Mouse (Mus musculus): ENCODE measurements around the gene Slc7a7. TPM values are rescaled to one million over a fixed set of nuclear protein-coding genes. Genes with fewer than 3 reads are reported as not detected.

Gene Slc7a7
- polyA plus RNA-seq, 1 experiment from 2014 or later = 6.2 TPM

DNA sequence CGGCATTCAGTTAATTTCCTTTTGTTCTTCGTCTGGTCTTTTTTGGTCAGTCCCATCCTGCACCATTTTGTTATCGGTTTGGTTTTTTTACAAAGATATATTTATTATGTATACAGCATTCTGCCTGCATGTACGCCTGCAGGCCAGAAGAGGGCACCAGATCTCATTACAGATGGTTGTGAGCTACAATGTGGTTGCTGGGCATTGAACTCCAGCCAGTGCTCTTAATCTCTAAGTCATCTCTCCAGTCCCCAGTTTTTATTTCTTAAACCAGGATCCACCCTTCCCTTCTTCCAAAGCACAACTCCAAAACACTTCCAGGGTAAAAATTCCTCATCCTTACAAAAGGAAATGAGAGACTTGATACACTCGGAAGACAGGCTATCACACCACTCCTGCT, 5.8 kb upstream of the Slc7a7 start:
- H3K27me3 ChIP-seq (replicated peaks) = no peaks in the 10 kb centered on the region
- H3K27ac ChIP-seq (replicated peaks) = no peak overlapping the region
- H3K4me1 ChIP-seq = peaks cover 23% of the 10 kb centered on the region
- WGBS = 59% methylated on average over 5 of the region's 5 CpGs
- H3K36me3 ChIP-seq = 0 out of 2 replicates have a peak, but pooled peaks cover under 1% of the 10 kb centered on the region
- H3K4me3 ChIP-seq (replicated peaks) = no peak overlapping the region
- H3K4me2 ChIP-seq = no peak overlapping the region
- H3K9me3 ChIP-seq (replicated peaks) = no peaks in the 10 kb centered on the region; the same call in 1 of the 2 replicates
- no peak overlapping the region for H3K9ac ChIP-seq (replicated peaks)
- no peak for ATAC-seq (ENCODE audit: low FRiP score)

DNA sequence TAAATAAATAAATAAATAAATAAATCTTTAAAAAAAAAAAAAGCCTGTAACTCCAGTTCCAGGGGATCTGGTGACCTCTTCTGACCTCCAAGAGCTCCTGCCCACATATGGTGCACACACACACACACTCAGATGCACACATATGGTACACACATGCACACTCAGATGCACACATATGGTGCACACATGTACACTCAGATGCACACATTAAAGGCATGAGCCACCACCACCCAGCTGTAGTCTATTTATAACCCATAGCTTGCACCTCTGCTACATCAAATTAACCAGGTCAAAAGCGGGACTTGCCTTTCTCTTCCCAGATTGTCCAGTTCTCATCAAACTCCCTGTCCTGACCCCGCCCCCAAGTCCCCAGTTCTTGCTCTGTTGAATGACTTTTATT, 3.4 kb upstream of the Slc7a7 start:
- Histone ChIP-seq H3K4me2 (no peak overlapping the region), H3K9ac (replicated peaks) (no peak overlapping the region), H3K27ac (replicated peaks) (no peak overlapping the region), H3K36me3 (no peaks in the 10 kb centered on the region), H3K4me1 (peaks cover 13% of the 10 kb centered on the region), H3K9me3 (replicated peaks) (no peaks in the 10 kb centered on the region; the same call in 1 of the 2 replicates), H3K27me3 (replicated peaks) (peaks cover 11% of the 10 kb centered on the region), H3K4me3 (replicated peaks) (no peak overlapping the region)
- WGBS = 90% methylated on average over 2 of the region's 2 CpGs
- ATAC-seq (ENCODE audit: low FRiP score) = no peak

DNA sequence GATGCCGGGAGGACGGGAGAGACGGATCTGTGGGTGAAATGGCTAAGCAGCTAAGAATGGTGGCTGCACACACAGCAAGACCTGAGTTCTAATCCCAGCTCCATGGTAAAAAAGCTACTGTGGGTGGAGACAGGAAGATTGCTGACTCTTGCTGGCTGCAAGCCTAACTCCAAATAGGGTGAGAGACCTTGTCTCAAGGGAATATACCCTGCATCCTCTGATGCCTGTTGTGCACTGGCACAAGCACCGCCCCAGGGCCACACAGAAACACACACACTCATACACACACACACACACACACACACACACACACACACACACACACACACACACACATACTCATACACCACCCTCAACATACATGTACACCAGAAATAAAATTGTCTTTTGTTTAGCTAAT, 750 bp downstream of the Slc7a7 start:
- H3K36me3 ChIP-seq = no peaks in the 10 kb centered on the region
- H3K4me1 ChIP-seq = peaks cover 16% of the 10 kb centered on the region; the same call in 1 of the 2 replicates
- H3K27me3 ChIP-seq (replicated peaks) = peaks cover 28% of the 10 kb centered on the region
- WGBS = 64% methylated on average over 4 of the region's 4 CpGs
- no peak for ATAC-seq (ENCODE audit: low FRiP score)
- H3K9me3 ChIP-seq (replicated peaks) = no peaks in the 10 kb centered on the region
- no peak overlapping the region for H3K27ac ChIP-seq (replicated peaks)
- H3K4me2 ChIP-seq = no peak overlapping the region
- no peak overlapping the region for H3K4me3 ChIP-seq (replicated peaks)
- no peak overlapping the region for H3K9ac ChIP-seq (replicated peaks)

DNA sequence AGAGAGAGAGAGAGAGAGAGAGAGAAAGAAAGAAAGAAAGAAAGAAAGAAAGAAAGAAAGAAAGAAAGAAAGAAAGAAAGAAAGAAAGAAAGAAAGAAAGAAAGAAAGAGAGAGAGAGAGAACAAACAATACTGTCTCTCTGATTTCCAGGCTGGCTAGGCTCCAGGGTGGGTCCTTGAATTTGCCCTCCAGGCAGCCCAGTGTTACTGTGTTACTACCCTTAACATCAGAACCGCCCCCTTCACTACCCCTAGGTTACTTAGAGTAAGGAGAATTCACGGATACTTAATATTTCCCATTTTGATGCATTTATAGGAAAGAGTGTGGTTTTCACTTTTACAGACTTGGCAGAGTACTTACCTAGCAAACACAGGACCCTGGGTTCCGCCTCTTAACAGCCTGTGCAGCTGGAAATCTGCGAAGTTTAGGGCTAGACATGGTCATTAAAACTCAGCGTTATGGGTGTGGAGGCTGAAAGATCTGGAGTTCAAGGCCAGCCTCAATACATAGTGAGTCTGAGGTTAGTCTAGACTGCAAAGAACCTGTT, 1.3 kb downstream of the Slc7a7 start:
- Histone ChIP-seq H3K4me2 (no peak overlapping the region), H3K9ac (replicated peaks) (no peak overlapping the region), H3K4me3 (replicated peaks) (no peak overlapping the region), H3K27me3 (replicated peaks) (peaks cover 28% of the 10 kb centered on the region), H3K36me3 (no peaks in the 10 kb centered on the region), H3K27ac (replicated peaks) (no peak overlapping the region), H3K4me1 (peaks cover 16% of the 10 kb centered on the region; the same call in 1 of the 2 replicates), H3K9me3 (replicated peaks) (no peaks in the 10 kb centered on the region)
- WGBS = 34% methylated on average over 5 of the region's 5 CpGs
- ATAC-seq (ENCODE audit: low FRiP score) = no peak

- WGBS = 11% methylated on average over 13 of the region's 13 CpGs
- H3K4me3 ChIP-seq (replicated peaks) = no peak overlapping the region
- no peak for ATAC-seq (ENCODE audit: low FRiP score)
- H3K36me3 ChIP-seq = no peaks in the 10 kb centered on the region
- H3K27ac ChIP-seq (replicated peaks) = no peak overlapping the region
- peaks cover 28% of the 10 kb centered on the region for H3K27me3 ChIP-seq (replicated peaks)
- no peak overlapping the region for H3K9ac ChIP-seq (replicated peaks)
- peaks cover 16% of the 10 kb centered on the region; the same call in 1 of the 2 replicates for H3K4me1 ChIP-seq
- no peaks in the 10 kb centered on the region for H3K9me3 ChIP-seq (replicated peaks)
- H3K4me2 ChIP-seq = no peak overlapping the region
Observed at GRCm38 (mm10) chr14:54415241-54416020, 2.1 kb downstream of the Slc7a7 start.

DNA sequence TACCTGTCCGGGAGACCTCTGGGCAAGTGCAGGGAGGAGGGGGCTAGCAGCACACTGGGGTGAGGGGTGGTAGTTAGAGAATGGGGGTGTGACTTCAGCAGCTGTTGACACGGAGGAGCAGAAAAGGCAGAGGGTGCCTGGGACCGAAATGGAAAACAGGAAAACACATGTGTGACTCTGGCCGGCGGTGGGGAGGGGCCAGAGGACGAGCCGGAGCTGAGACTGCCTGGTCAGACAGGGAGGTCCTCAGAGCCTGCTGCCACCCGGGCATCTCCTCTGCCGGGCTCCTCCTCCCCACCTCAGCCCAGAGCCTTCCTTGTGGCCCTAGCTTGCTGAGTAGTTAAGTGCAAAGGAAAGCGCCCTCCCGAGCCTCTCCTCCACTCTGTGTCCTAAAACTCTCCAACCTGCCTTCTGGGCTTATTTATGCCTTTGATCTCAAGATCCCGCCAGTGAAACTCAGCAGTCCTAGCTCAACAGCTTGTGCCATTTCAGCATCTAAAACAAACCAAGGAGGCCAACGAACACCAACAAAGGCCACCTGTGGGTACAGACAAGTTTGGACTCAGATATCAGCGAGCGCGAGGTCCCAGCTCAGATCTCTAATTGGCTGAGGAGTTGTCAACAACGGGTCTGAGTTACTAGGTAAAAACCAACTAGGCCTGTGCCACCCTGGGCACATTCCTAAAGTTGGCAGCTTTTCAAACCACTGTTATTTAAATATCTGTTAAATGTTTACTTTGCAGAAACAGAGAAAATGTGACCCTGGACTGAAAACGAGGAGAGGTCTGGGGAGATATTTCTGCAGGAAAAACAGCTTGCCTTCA, 3.5 kb downstream of the Slc7a7 start:
- Histone ChIP-seq H3K4me1 (peaks cover 22% of the 10 kb centered on the region), H3K27me3 (replicated peaks) (peaks cover 28% of the 10 kb centered on the region), H3K9ac (replicated peaks) (no peak overlapping the region), H3K4me3 (replicated peaks) (peak overlapping the region; percentile 4; the same call in 1 of the 2 replicates), H3K9me3 (replicated peaks) (no peaks in the 10 kb centered on the region), H3K36me3 (no peaks in the 10 kb centered on the region), H3K4me2 (peak overlapping the region; percentile 40), H3K27ac (replicated peaks) (no peak overlapping the region)
- peak; percentile 15; the same call in 1 of the 2 replicates for ATAC-seq (ENCODE audit: low FRiP score)
- 13% methylated on average over 18 of the region's 18 CpGs for WGBS

GRCm38 (mm10) chr14:54412629-54413170, 4.9 kb downstream of the Slc7a7 start:
- peaks cover 21% of the 10 kb centered on the region for H3K4me1 ChIP-seq
- 52% methylated on average over 2 of the region's 2 CpGs for WGBS
- H3K9me3 ChIP-seq (replicated peaks) = no peaks in the 10 kb centered on the region
- no peak overlapping the region for H3K4me2 ChIP-seq
- H3K36me3 ChIP-seq = no peaks in the 10 kb centered on the region
- no peak overlapping the region for H3K9ac ChIP-seq (replicated peaks)
- peaks cover 28% of the 10 kb centered on the region for H3K27me3 ChIP-seq (replicated peaks)
- no peak overlapping the region for H3K27ac ChIP-seq (replicated peaks)
- no peak overlapping the region for H3K4me3 ChIP-seq (replicated peaks)
- no peak for ATAC-seq (ENCODE audit: low FRiP score)

DNA sequence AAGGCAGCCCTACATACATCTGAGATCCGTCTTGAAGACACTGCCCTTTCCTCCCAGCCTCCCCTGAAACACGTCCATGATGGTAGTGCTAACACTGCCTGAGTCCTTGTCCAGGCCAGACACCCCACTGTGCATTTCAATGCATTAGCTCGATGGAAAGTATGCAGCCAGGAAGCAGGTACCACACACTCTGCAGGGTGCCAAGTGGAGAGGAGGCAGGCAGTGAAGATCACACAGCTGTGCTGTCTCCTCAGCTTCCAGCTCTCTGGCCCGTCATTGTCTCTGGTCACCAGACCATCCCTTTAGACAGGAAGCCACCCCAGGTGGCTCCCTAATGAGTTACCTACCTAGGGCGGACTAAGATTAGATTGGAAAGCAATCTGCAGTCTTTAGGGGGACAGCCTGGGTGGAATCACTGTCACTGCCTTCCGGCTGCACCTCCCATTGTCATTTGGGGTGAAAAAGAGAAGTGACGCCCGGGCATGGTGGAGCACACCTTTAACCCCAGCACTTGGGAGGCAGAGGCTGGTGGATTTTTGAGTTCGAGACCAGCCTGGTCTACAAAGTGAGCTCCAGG, 5.5 kb downstream of the Slc7a7 start:
- H3K4me2 ChIP-seq = no peak overlapping the region

DNA sequence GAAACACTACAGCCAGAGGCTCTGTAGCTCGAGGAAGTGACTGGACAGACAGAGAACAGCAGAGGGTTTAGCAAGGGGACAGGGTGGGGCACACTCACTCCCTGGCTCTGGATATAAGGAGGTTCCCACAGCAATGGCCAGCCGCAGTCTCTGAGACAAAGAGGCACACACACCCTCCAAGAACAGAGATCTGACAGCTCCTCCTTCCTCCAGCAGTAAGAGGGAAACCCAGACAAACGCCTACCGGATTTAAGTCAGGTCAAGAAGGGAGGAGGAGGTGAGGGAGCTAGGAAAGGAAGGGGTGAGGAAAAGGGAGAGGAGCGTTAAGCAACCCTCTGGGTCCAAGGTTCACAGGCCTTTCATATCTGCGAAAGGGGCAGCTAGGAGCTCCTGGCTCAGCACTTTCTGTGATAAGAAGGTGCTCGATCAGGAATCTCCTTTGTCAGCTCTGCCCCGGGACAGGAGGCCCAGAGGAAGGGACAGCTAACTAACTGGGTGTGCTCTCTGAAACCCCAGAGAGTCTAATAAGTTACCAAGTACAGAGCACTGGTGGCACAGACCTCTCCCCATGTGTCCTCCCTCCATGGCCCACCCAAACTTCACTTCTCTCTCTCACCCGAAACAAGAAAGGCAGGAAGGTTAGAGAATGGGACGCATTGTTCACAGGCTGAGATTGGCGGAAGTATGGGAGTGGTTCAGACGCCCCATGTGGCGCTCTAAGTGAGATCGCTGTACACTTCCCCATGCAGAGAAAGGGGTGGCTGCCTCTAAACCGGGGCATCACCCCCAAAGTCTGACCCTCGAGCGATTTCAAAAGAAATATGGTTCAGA, 7.4 kb downstream of the Slc7a7 start:
- Histone ChIP-seq H3K27me3 (replicated peaks) (peaks cover 14% of the 10 kb centered on the region; the same call in 1 of the 2 replicates), H3K36me3 (no peaks in the 10 kb centered on the region), H3K4me3 (replicated peaks) (no peak overlapping the region), H3K27ac (replicated peaks) (0 out of 2 replicates have a peak overlapping the region, but pooled peaks have one; percentile 25), H3K4me1 (peaks cover 17% of the 10 kb centered on the region), H3K4me2 (peak overlapping the region; percentile 25; the same call in 1 of the 2 replicates), H3K9ac (replicated peaks) (no peak overlapping the region), H3K9me3 (replicated peaks) (no peaks in the 10 kb centered on the region)
- WGBS = 57% methylated on average over 17 of the region's 17 CpGs
- ATAC-seq (ENCODE audit: low FRiP score) = no peak

More for the DNA sequence above, 5.5 kb downstream of the Slc7a7 start:
- Histone ChIP-seq H3K27ac (replicated peaks) (no peak overlapping the region), H3K36me3 (no peaks in the 10 kb centered on the region), H3K4me3 (replicated peaks) (no peak overlapping the region), H3K27me3 (replicated peaks) (peaks cover 24% of the 10 kb centered on the region), H3K9ac (replicated peaks) (no peak overlapping the region), H3K9me3 (replicated peaks) (no peaks in the 10 kb centered on the region), H3K4me1 (peaks cover 17% of the 10 kb centered on the region)
- no peak for ATAC-seq (ENCODE audit: low FRiP score)
- WGBS = 42% methylated on average over 9 of the region's 9 CpGs

GRCm38 (mm10) chr14:54409057-54409645, 8.4 kb downstream of the Slc7a7 start:
- H3K4me2 ChIP-seq = peak overlapping the region; percentile 25
- no peak for ATAC-seq (ENCODE audit: low FRiP score)
- no peak overlapping the region for H3K9ac ChIP-seq (replicated peaks)
- no peak overlapping the region for H3K27ac ChIP-seq (replicated peaks)
- WGBS = 72% methylated on average over 7 of the region's 7 CpGs
- H3K4me3 ChIP-seq (replicated peaks) = no peak overlapping the region
- H3K4me1 ChIP-seq = peaks cover 15% of the 10 kb centered on the region
- peaks cover 6% of the 10 kb centered on the region; the same call in 1 of the 2 replicates for H3K27me3 ChIP-seq (replicated peaks)
- no peaks in the 10 kb centered on the region for H3K36me3 ChIP-seq
- no peaks in the 10 kb centered on the region for H3K9me3 ChIP-seq (replicated peaks)

Data from neural tube, embryonic 15.5 days (tissue).